Mouse (Mus musculus): ENCODE results near the gene Pknox2.
A peak's percentile ranks its signal among the peaks of the same experiment; 100 is the strongest.

Gene Pknox2

GRCm38 (mm10) chr9:37147359-37147685 is at the start of gene Pknox2:
Pknox2 (minus strand) TSS chr9:37147407.
- DNase-seq (ENCODE audit: low read depth), result peak; percentile 64

- DNase-seq (ENCODE audit: low read depth), result no peak
Observed at GRCm38 (mm10) chr9:37188024-37188423, 40.8 kb upstream of the Pknox2 start.

GRCm38 (mm10) chr9:37187407-37187806 is 40.2 kb upstream of the Pknox2 start:
- DNase-seq (ENCODE audit: low read depth), result no peak

- no peak for DNase-seq (ENCODE audit: low read depth)
Observed at GRCm38 (mm10) chr9:37183176-37183575, 36.0 kb upstream of the Pknox2 start.

- no peak for DNase-seq (ENCODE audit: low read depth)
Observed at GRCm38 (mm10) chr9:37181596-37181995, 34.4 kb upstream of the Pknox2 start.

- no peak for DNase-seq (ENCODE audit: low read depth)
Observed at GRCm38 (mm10) chr9:37179596-37179995, 32.4 kb upstream of the Pknox2 start.

- no peak for DNase-seq (ENCODE audit: low read depth)
Observed at GRCm38 (mm10) chr9:37178911-37179310, 31.7 kb upstream of the Pknox2 start.

GRCm38 (mm10) chr9:37177551-37177950 is 30.3 kb upstream of the Pknox2 start:
- no peak for DNase-seq (ENCODE audit: low read depth)

- DNase-seq (ENCODE audit: low read depth), result peak; percentile 72
Observed at GRCm38 (mm10) chr9:37177107-37177506, 29.9 kb upstream of the Pknox2 start.

GRCm38 (mm10) chr9:37176002-37176401 is 28.8 kb upstream of the Pknox2 start:
- no peak for DNase-seq (ENCODE audit: low read depth)

- DNase-seq (ENCODE audit: low read depth), result no peak
Observed at GRCm38 (mm10) chr9:37173376-37173775, 26.2 kb upstream of the Pknox2 start.

GRCm38 (mm10) chr9:37166899-37167298 is 19.7 kb upstream of the Pknox2 start:
- DNase-seq (ENCODE audit: low read depth), result no peak

- DNase-seq (ENCODE audit: low read depth), result no peak
Observed at GRCm38 (mm10) chr9:37160686-37161085, 13.5 kb upstream of the Pknox2 start.

- no peak for DNase-seq (ENCODE audit: low read depth)
Observed at GRCm38 (mm10) chr9:37147886-37148285, 679 bp upstream of the Pknox2 start.

GRCm38 (mm10) chr9:37146603-37147358 is 426 bp downstream of the Pknox2 start:
- peak; percentile 53 for DNase-seq (ENCODE audit: low read depth)

GRCm38 (mm10) chr9:37146353-37146602 is 929 bp downstream of the Pknox2 start:
- DNase-seq (ENCODE audit: low read depth), result peak; percentile 9

- peak; percentile 6 for DNase-seq (ENCODE audit: low read depth)
Observed at GRCm38 (mm10) chr9:37145616-37146352, 1.4 kb downstream of the Pknox2 start.

- DNase-seq (ENCODE audit: low read depth), result peak; percentile 4
Observed at GRCm38 (mm10) chr9:37145151-37145615, 2.0 kb downstream of the Pknox2 start.

GRCm38 (mm10) chr9:37144696-37145095 is 2.5 kb downstream of the Pknox2 start:
- DNase-seq (ENCODE audit: low read depth), result no peak

GRCm38 (mm10) chr9:37144251-37144650 is 3.0 kb downstream of the Pknox2 start:
- DNase-seq (ENCODE audit: low read depth), result no peak

- DNase-seq (ENCODE audit: low read depth), result no peak
Observed at GRCm38 (mm10) chr9:37143046-37143931, 3.9 kb downstream of the Pknox2 start.

- DNase-seq (ENCODE audit: low read depth), result no peak
Observed at GRCm38 (mm10) chr9:37142107-37142506, 5.1 kb downstream of the Pknox2 start.
